Mouse (Mus musculus): Measurements from ENCODE around the gene Serpina3n. TPM values are rescaled to one million over a fixed set of nuclear protein-coding genes. Genes with fewer than 3 reads are reported as not detected.

Gene Serpina3n
- polyA plus RNA-seq, 1 experiment from 2014 or later, result 1.5 TPM

DNA sequence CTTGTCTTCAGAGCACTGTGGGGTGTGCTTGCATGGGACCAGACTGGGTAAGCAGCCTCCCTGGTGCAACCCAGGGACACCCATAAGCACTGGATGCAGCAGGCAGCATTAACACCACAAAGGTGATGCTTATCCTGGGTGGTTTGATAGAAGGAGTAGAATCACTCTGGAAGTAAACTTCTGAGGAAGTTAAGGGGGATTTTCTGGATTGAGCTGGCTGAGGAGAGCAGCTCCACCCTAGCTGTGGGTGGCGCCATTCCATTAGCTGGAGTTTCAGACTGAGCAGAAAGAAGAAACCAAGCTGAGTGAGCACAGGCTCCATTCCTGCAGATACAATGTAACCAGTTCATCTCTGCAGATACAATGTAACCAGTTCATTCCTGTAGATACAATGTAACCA is 46.5 kb downstream of the Serpina3n start:
- H3K27me3 ChIP-seq (ENCODE audit: control insufficient read depth, insufficient read depth, low read length), result no peaks in the 10 kb centered on the region
- WGBS, result 84% methylated on average over 1 of the region's 1 CpGs

DNA sequence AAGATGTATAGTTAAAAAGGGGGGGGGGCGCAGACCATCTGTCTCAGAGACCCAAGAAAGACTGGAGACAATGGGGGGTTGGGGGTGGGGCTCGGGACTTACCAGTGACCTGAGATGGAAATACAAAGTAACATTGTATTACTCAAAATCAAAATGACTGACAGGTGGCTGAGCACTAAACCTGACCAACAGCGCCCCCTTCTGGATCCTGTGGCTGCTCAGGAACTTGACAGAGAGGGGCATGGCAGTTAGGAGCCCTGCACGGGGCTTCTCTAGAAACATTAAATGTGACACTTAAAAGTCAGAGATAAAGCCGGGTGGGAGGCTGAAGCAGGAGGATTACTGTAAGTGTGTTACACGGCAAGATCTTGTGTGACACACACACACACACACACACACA is 52.8 kb downstream of the Serpina3n start:
- no peak for ATAC-seq (ENCODE audit: low FRiP score)

More for the DNA sequence above, 46.5 kb downstream of the Serpina3n start:
- no peaks in the 10 kb centered on the region for H3K9me3 ChIP-seq (ENCODE audit: control insufficient read depth, low read length)
- no peak for ATAC-seq (ENCODE audit: low FRiP score)
- H3K4me2 ChIP-seq (replicated peaks), result no peak overlapping the region
- no peaks in the 10 kb centered on the region for H3K36me3 ChIP-seq (replicated peaks; ENCODE audit: control insufficient read depth, insufficient read depth)
- no peak overlapping the region for H3K9ac ChIP-seq
- no peaks in the 10 kb centered on the region for H3K4me1 ChIP-seq (replicated peaks; ENCODE audit: control insufficient read depth, insufficient read depth, low read length)
- no peak for DNase-seq (ENCODE audit: low spot score)
- no peak overlapping the region for H3K27ac ChIP-seq
- H3K4me3 ChIP-seq (replicated peaks; ENCODE audit: low read length), result no peak overlapping the region

GRCm38 (mm10) chr12:104461372-104461771 is 54.8 kb downstream of the Serpina3n start:
- H3K4me3 ChIP-seq (replicated peaks; ENCODE audit: low read length), result no peak overlapping the region
- no peak overlapping the region for H3K9ac ChIP-seq
- ATAC-seq (ENCODE audit: low FRiP score), result no peak

More for the DNA sequence above, 52.8 kb downstream of the Serpina3n start:
- no peak overlapping the region for H3K9ac ChIP-seq
- DNase-seq (ENCODE audit: low spot score), result no peak
- H3K4me2 ChIP-seq (replicated peaks), result no peak overlapping the region
- no peaks in the 10 kb centered on the region for H3K36me3 ChIP-seq (replicated peaks; ENCODE audit: control insufficient read depth, insufficient read depth)
- 65% methylated on average over 6 of the region's 6 CpGs for WGBS
- no peak overlapping the region for H3K4me3 ChIP-seq (replicated peaks; ENCODE audit: low read length)
- 0 out of 2 replicates have a peak, but pooled peaks cover under 1% of the 10 kb centered on the region for H3K27me3 ChIP-seq (ENCODE audit: control insufficient read depth, insufficient read depth, low read length)
- no peak overlapping the region for H3K27ac ChIP-seq
- no peaks in the 10 kb centered on the region for H3K4me1 ChIP-seq (replicated peaks; ENCODE audit: control insufficient read depth, insufficient read depth, low read length)
- H3K9me3 ChIP-seq (ENCODE audit: control insufficient read depth, low read length), result no peaks in the 10 kb centered on the region

More at GRCm38 (mm10) chr12:104461372-104461771, 54.8 kb downstream of the Serpina3n start:
- H3K9me3 ChIP-seq (ENCODE audit: control insufficient read depth, low read length), result no peaks in the 10 kb centered on the region
- no peaks in the 10 kb centered on the region for H3K4me1 ChIP-seq (replicated peaks; ENCODE audit: control insufficient read depth, insufficient read depth, low read length)
- H3K4me2 ChIP-seq (replicated peaks), result no peak overlapping the region
- H3K27ac ChIP-seq, result no peak overlapping the region
- H3K27me3 ChIP-seq (ENCODE audit: control insufficient read depth, insufficient read depth, low read length), result 0 out of 2 replicates have a peak, but pooled peaks cover 9% of the 10 kb centered on the region
- no peak for DNase-seq (ENCODE audit: low spot score)
- no peaks in the 10 kb centered on the region for H3K36me3 ChIP-seq (replicated peaks; ENCODE audit: control insufficient read depth, insufficient read depth)
- 41% methylated on average over 8 of the region's 8 CpGs for WGBS

Other genes with a start within 250 kb of the Serpina3n start
- 0.13 and 0.19 TPM in 2 replicates for gene Serpina3f, start 192.2 kb upstream of the Serpina3n start, polyA plus RNA-seq (2014; fragmentation: Nextera tagmentation; extraction: Ambion mirVana)
- gene Serpina3g, start 170.5 kb upstream of the Serpina3n start, polyA plus RNA-seq (2014; fragmentation: Nextera tagmentation; extraction: Ambion mirVana), result 0.67 and 1.1 TPM in 2 replicates
- 0.08 TPM in 1 of 2 replicates, not detected in the other for gene Serpina3i, start 143.6 kb upstream of the Serpina3n start, polyA plus RNA-seq (2014; fragmentation: Nextera tagmentation; extraction: Ambion mirVana)
- not detected in 2 replicates for gene Serpina3j, start 92.2 kb upstream of the Serpina3n start, polyA plus RNA-seq (2014; fragmentation: Nextera tagmentation; extraction: Ambion mirVana)
- gene Serpina3k, start 68.2 kb upstream of the Serpina3n start, polyA plus RNA-seq (2014; fragmentation: Nextera tagmentation; extraction: Ambion mirVana), result not detected in 2 replicates
- not detected in 2 replicates for gene Serpina3m, start 68.2 kb upstream of the Serpina3n start, polyA plus RNA-seq (2014; fragmentation: Nextera tagmentation; extraction: Ambion mirVana)
- not detected in 2 replicates for gene Gsc, start 66.6 kb downstream of the Serpina3n start, polyA plus RNA-seq (2014; fragmentation: Nextera tagmentation; extraction: Ambion mirVana)

All from hindbrain, embryonic 14.5 days (tissue).